Mouse (Mus musculus) midbrain, embryonic 16.5 days (tissue): Measurements from ENCODE around the gene Igfbp5. TPM values are rescaled to one million over a fixed set of nuclear protein-coding genes. Genes with fewer than 3 reads are reported as not detected.

Source experiments
- ATAC-seq: fragments of 200-750 bp; cut with Nextera tagmentation; 2 replicates; pipeline ENCODE4 v1.8.0; 2017; ENCODE audit warnings: moderate TSS enrichment
- H3K27ac ChIP-seq: fragments of 300-500 bp; sonication (generic); 2 replicates; pipeline ENCODE4 v1.5.1; 2014; ENCODE audit warnings: mild to moderate bottlenecking, low read length, mixed read lengths
- H3K27me3 ChIP-seq: fragments of 300-500 bp; sonication (generic); 2 replicates; pipeline ENCODE4 v1.6.1; 2014; ENCODE audit warnings: low read depth, low read length, mixed read lengths; ENCODE audit not compliant: control insufficient read depth, insufficient read depth
- H3K36me3 ChIP-seq: fragments of 300-500 bp; sonication (generic); 2 replicates; pipeline ENCODE4 v1.6.1; 2014; ENCODE audit warnings: mild to moderate bottlenecking, low read length, moderate library complexity, mixed read lengths; ENCODE audit not compliant: control insufficient read depth, insufficient read depth
- H3K4me1 ChIP-seq: fragments of 300-500 bp; sonication (generic); 2 replicates; pipeline ENCODE4 v1.6.1; 2014; ENCODE audit warnings: mild to moderate bottlenecking, low read length, mixed read lengths; ENCODE audit not compliant: control insufficient read depth, insufficient read depth
- H3K4me2 ChIP-seq: fragments of 300-500 bp; sonication (generic); 2 replicates; pipeline ENCODE4 v1.6.1; 2014; ENCODE audit warnings: mild to moderate bottlenecking, low read length, mixed read lengths
- H3K4me3 ChIP-seq: fragments of 300-500 bp; sonication (generic); 2 replicates; pipeline ENCODE4 v1.5.1; 2014; ENCODE audit warnings: low read depth, mild to moderate bottlenecking, low read length, moderate library complexity, mixed read lengths
- H3K9ac ChIP-seq: fragments of 300-500 bp; sonication (generic); 2 replicates; pipeline ENCODE4 v1.6.1; 2014; ENCODE audit warnings: low read depth, low read length, mixed read lengths
- H3K9me3 ChIP-seq: fragments of 300-500 bp; sonication (generic); replicated peaks from 2 replicates; pipeline ENCODE4 v1.6.1; 2014; ENCODE audit warnings: mild to moderate bottlenecking, low read length, mixed read lengths; ENCODE audit not compliant: control insufficient read depth, poor library complexity, severe bottlenecking
- WGBS: fragments of 180-500 bp; shearing (Covaris S2); extraction: QIAGEN DNeasy Blood & Tissue Kit; methylation state at CpG from one replicate; pipeline ENCODE4 v1.1.7; 2014; 5-methylcytosine and 5-hydroxymethylcytosine counted together
- polyA plus RNA-seq: library from polyadenylated mRNA; unstranded; fragments of >200 nt; fragmentation: Nextera tagmentation; extraction: Ambion mirVana; gene quantifications from 2 replicates; pipeline ENCODE4 v1.2.1, GENCODE M21; 2015

The Igfbp5 gene
- polyA plus RNA-seq, 1 experiment from 2014 or later, result 42.6 TPM

DNA sequence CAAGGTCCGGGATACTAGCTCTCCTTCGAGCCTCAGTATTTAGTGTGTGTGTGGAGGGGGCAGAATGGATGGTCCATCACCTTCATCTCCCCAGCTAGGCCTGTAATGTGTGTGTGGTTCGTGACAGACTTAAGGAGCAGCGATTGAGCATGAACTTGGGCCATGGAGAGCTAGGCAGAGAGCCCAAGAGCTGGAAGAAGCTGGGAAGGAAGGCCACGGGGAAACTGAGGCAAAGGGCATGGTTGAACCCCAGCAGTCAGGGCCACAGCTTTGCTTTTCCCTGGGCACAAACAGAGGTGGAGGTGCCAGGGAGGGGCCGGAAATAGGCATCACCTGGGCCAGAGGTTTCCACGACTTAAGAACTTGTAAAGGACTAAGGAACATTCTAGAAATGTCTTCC lies 17.5 kb downstream of the Igfbp5 start:
- Histone ChIP-seq H3K4me2 (no peak overlapping the region), H3K27ac (no peak overlapping the region), H3K4me1 (peaks cover 9% of the 10 kb centered on the region), H3K4me3 (no peak overlapping the region), H3K36me3 (no peaks in the 10 kb centered on the region; the same call in 1 of the 2 replicates), H3K9me3 (no peaks in the 10 kb centered on the region), H3K9ac (no peak overlapping the region), H3K27me3 (no peaks in the 10 kb centered on the region)
- ATAC-seq, result no peak
- 91% methylated on average over 7 of the region's 7 CpGs for WGBS

- H3K4me2 ChIP-seq, result no peak overlapping the region
- WGBS, result 81% methylated on average over 19 of the region's 19 CpGs
- no peak for ATAC-seq
- no peak overlapping the region for H3K27ac ChIP-seq
- H3K27me3 ChIP-seq, result no peaks in the 10 kb centered on the region
- H3K4me1 ChIP-seq, result peaks cover 9% of the 10 kb centered on the region
- no peaks in the 10 kb centered on the region; the same call in 1 of the 2 replicates for H3K36me3 ChIP-seq
- H3K9ac ChIP-seq, result no peak overlapping the region
- no peaks in the 10 kb centered on the region for H3K9me3 ChIP-seq
- H3K4me3 ChIP-seq, result no peak overlapping the region
Measured at GRCm38 (mm10) chr1:72856209-72856909, 18.3 kb downstream of the Igfbp5 start.

GRCm38 (mm10) chr1:72855729-72856128 lies 19.0 kb downstream of the Igfbp5 start:
- WGBS, result 89% methylated on average over 10 of the region's 10 CpGs
- ATAC-seq, result no peak
- H3K36me3 ChIP-seq, result no peaks in the 10 kb centered on the region; the same call in 1 of the 2 replicates
- H3K27me3 ChIP-seq, result no peaks in the 10 kb centered on the region
- peaks cover 9% of the 10 kb centered on the region for H3K4me1 ChIP-seq
- H3K9me3 ChIP-seq, result no peaks in the 10 kb centered on the region
- H3K4me3 ChIP-seq, result no peak overlapping the region
- no peak overlapping the region for H3K4me2 ChIP-seq
- H3K9ac ChIP-seq, result no peak overlapping the region
- no peak overlapping the region for H3K27ac ChIP-seq

DNA sequence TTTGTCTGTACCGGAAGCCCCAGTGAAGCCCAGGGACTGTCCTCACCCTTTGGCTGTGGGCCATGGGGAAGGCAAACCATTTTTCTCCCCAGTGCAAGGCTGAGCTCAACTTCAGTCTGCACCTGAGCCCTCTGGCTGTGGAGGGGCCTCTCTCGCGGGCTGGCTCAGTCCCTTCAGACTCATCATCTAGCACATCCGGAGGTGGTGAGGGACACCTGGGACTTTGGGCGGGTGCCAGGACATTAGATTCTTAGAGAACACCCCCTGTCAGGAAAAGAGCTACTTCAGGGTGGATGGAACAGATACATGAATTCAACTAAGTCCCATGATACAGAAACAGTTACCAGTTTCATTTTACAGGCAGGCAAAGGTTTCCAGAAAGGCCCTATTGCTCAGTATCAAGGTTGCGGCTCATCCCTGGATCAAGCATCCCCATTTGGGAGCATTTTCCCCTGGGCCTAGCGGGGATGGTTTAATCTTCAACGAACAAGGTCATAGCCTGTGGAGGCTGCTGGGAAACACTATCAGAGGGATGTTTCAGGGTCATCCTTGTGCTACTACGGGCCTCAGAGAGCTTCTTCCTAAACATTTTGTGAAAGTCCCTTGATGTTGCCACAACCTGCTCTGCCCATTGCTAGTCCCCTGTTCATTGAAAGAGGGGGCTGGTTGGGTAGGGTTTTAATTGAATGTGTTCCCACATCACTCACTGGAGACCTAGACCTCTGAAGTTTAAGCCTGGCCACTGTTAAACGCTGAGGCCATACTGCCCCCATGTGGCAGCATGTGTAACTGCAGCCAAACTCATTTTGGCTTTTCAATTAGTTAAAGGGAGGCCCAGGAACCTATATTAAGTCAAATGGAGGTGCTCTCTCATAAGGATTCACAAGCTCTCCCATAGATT lies 20.1 kb downstream of the Igfbp5 start:
- Histone ChIP-seq H3K27me3 (no peaks in the 10 kb centered on the region), H3K4me3 (no peak overlapping the region), H3K36me3 (peaks cover 4% of the 10 kb centered on the region; the same call in 1 of the 2 replicates), H3K9me3 (no peaks in the 10 kb centered on the region), H3K4me1 (peaks cover 9% of the 10 kb centered on the region), H3K27ac (no peak overlapping the region), H3K9ac (no peak overlapping the region), H3K4me2 (no peak overlapping the region)
- 46% methylated on average over 10 of the region's 10 CpGs for WGBS
- peak; percentile 58; the same call in 1 of the 2 replicates for ATAC-seq

GRCm38 (mm10) chr1:72853759-72854158 lies 20.9 kb downstream of the Igfbp5 start:
- peaks cover 4% of the 10 kb centered on the region for H3K4me1 ChIP-seq
- no peak overlapping the region for H3K9ac ChIP-seq
- no peaks in the 10 kb centered on the region for H3K27me3 ChIP-seq
- H3K9me3 ChIP-seq, result no peaks in the 10 kb centered on the region
- WGBS, result 80% methylated on average over 1 of the region's 1 CpGs
- H3K4me2 ChIP-seq, result no peak overlapping the region
- no peak for ATAC-seq
- no peak overlapping the region for H3K4me3 ChIP-seq
- H3K36me3 ChIP-seq, result peaks cover 6% of the 10 kb centered on the region
- no peak overlapping the region for H3K27ac ChIP-seq

DNA sequence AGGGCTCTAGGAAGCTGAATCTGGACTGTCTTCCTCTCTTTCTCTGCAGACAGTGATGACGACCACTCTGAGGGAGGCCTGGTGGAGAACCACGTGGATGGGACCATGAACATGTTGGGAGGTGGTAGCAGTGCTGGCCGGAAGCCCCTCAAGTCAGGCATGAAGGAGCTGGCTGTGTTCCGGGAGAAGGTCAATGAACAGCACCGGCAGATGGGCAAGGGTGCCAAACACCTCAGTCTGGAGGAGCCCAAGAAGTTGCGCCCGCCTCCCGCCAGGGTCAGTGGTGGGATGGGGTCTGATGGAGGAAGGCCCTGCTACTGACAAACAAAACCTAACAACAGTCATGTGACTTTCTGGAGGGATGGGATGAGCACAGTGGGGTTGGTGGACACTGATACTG lies 25.6 kb downstream of the Igfbp5 start:
- no peak for ATAC-seq
- Histone ChIP-seq H3K9me3 (no peaks in the 10 kb centered on the region), H3K9ac (no peak overlapping the region), H3K4me3 (no peak overlapping the region), H3K36me3 (peaks cover 6% of the 10 kb centered on the region), H3K27ac (no peak overlapping the region), H3K4me1 (no peaks in the 10 kb centered on the region), H3K4me2 (no peak overlapping the region), H3K27me3 (no peaks in the 10 kb centered on the region)
- WGBS, result 92% methylated on average over 8 of the region's 8 CpGs

GRCm38 (mm10) chr1:72847849-72848380 lies 26.8 kb downstream of the Igfbp5 start:
- Histone ChIP-seq H3K9me3 (no peaks in the 10 kb centered on the region), H3K27ac (no peak overlapping the region), H3K4me1 (no peaks in the 10 kb centered on the region), H3K27me3 (no peaks in the 10 kb centered on the region), H3K4me2 (no peak overlapping the region), H3K9ac (no peak overlapping the region), H3K4me3 (no peak overlapping the region), H3K36me3 (peaks cover 6% of the 10 kb centered on the region)
- ATAC-seq, result no peak
- WGBS, result 92% methylated on average over 4 of the region's 4 CpGs

DNA sequence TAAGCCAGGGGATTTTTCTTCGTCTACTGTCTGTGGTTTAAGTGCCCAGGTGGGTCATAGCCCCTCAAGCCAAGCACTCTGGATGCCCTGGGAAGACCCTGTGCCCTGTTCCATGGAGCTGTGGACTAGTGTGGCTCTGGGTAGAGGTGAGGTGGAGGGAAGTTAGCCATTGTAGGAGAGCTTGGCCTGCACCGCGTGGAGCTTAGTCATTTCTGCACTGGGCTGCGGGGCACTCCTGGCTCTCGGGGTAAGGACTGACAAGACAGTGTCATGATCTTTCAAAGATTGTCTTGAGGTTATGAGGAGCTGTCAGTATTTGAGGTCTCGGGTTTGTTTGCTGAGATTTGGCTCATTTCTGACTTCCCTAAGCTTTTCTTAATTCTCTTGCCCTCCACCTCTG lies 30.0 kb downstream of the Igfbp5 start:
- H3K4me3 ChIP-seq, result no peak overlapping the region
- H3K4me2 ChIP-seq, result no peak overlapping the region
- no peak overlapping the region for H3K27ac ChIP-seq
- no peaks in the 10 kb centered on the region for H3K4me1 ChIP-seq
- H3K9me3 ChIP-seq, result no peaks in the 10 kb centered on the region
- H3K27me3 ChIP-seq, result no peaks in the 10 kb centered on the region
- peaks cover 3% of the 10 kb centered on the region for H3K36me3 ChIP-seq
- no peak overlapping the region for H3K9ac ChIP-seq
- WGBS, result 92% methylated on average over 6 of the region's 6 CpGs
- ATAC-seq, result no peak
